Mouse (Mus musculus): ENCODE results near the gene Ckap4. TPM values are rescaled to one million over a fixed set of nuclear protein-coding genes. Genes with fewer than 3 reads are reported as not detected.

Gene Ckap4
- total RNA-seq, 1 experiment from 2014 or later: 30.3 TPM

- no peak for ATAC-seq (replicated peaks in 1 of 2; ENCODE audit: insufficient read depth in 1 of 2, low FRiP score in 2 of 2, low TSS enrichment in 1 of 2, low read depth in 1 of 2, poor library complexity in 2 of 2, severe bottlenecking in 2 of 2)
These were observed 53.1 kb downstream of the Ckap4 start for GRCm38 (mm10) chr10:84480667-84481326.

GRCm38 (mm10) chr10:84480146-84480545 is 53.7 kb downstream of the Ckap4 start:
- ATAC-seq (replicated peaks in 1 of 2; ENCODE audit: insufficient read depth in 1 of 2, low FRiP score in 2 of 2, low TSS enrichment in 1 of 2, low read depth in 1 of 2, poor library complexity in 2 of 2, severe bottlenecking in 2 of 2): no peak

- no peak for ATAC-seq (replicated peaks in 1 of 2; ENCODE audit: insufficient read depth in 1 of 2, low FRiP score in 2 of 2, low TSS enrichment in 1 of 2, low read depth in 1 of 2, poor library complexity in 2 of 2, severe bottlenecking in 2 of 2)
These were observed 56.2 kb downstream of the Ckap4 start for GRCm38 (mm10) chr10:84477613-84478076.

GRCm38 (mm10) chr10:84477045-84477612 is 56.7 kb downstream of the Ckap4 start:
- no peak for ATAC-seq (replicated peaks in 1 of 2; ENCODE audit: insufficient read depth in 1 of 2, low FRiP score in 2 of 2, low TSS enrichment in 1 of 2, low read depth in 1 of 2, poor library complexity in 2 of 2, severe bottlenecking in 2 of 2)

Other genes starting within 250 kb of the Ckap4 start
- 0.40 and 1.1 TPM in 2 replicates for gene Nuak1, start 93.5 kb downstream of the Ckap4 start, total RNA-seq (2017)
- gene Tcp11l2, start 42.6 kb upstream of the Ckap4 start, total RNA-seq (2017): 21.7 and 24.8 TPM in 2 replicates
- gene Polr3b, start 88.2 kb upstream of the Ckap4 start, total RNA-seq (2017): 26.5 and 33.6 TPM in 2 replicates
- gene Rfx4, start 222.0 kb upstream of the Ckap4 start, total RNA-seq (2017): not detected in 2 replicates